Mouse (Mus musculus): ENCODE measurements around the gene Mmd2. TPM values are rescaled to one million over a fixed set of nuclear protein-coding genes. Genes with fewer than 3 reads are reported as not detected.

Mmd2 gene
- 18.7 and 22.0 TPM in 2 replicates for polyA plus RNA-seq (2015; fragmentation: Nextera tagmentation; extraction: Ambion mirVana)

- Histone ChIP-seq H3K4me2 (peak within 1 kb of the TSS; percentile 46), H3K4me3 (replicated peaks) (peak within 1 kb of the TSS; percentile 47), H3K9me3 (replicated peaks) (no peaks in the 10 kb centered on the region), H3K9ac (no peak within 1 kb of the TSS), H3K27me3 (peaks cover 47% of the 10 kb centered on the region), H3K27ac (replicated peaks) (no peak within 1 kb of the TSS; the same call in 1 of the 2 replicates), H3K4me1 (replicated peaks) (0 out of 2 replicates have a peak, but pooled peaks cover 6% of the 10 kb centered on the region), H3K36me3 (replicated peaks) (no peaks in the 10 kb centered on the region)
- WGBS (ENCODE audit: insufficient replicate concordance): 3% methylated on average over 42 of the region's 42 CpGs
- ATAC-seq (ENCODE audit: insufficient read depth): peak; percentile 39; the same call in 1 of the 2 replicates
Measured at GRCm38 (mm10) chr5:142608259-142608988, at the start of gene Mmd2. TSS of gene Mmd2 (minus strand) at chr5:142608800.

- Histone ChIP-seq H3K9me3 (replicated peaks) (no peaks in the 10 kb centered on the region), H3K27ac (replicated peaks) (peak overlapping the region; percentile 90), H3K36me3 (replicated peaks) (peaks cover 37% of the 10 kb centered on the region), H3K4me2 (peak overlapping the region; percentile 65), H3K4me3 (replicated peaks) (no peak overlapping the region), H3K27me3 (no peaks in the 10 kb centered on the region), H3K9ac (0 out of 2 replicates have a peak overlapping the region, but pooled peaks have one; percentile 25), H3K4me1 (replicated peaks) (peaks cover 66% of the 10 kb centered on the region)
- WGBS (ENCODE audit: insufficient replicate concordance): 73% methylated on average over 4 of the region's 4 CpGs
- no peak for ATAC-seq (ENCODE audit: insufficient read depth)
Measured at GRCm38 (mm10) chr5:142652266-142652665, 43.7 kb upstream of the Mmd2 start.

GRCm38 (mm10) chr5:142650794-142651497, 42.3 kb upstream of the Mmd2 start:
- Histone ChIP-seq H3K4me1 (replicated peaks) (peaks cover 75% of the 10 kb centered on the region), H3K9ac (peak overlapping the region; percentile 25; the same call in 1 of the 2 replicates), H3K4me3 (replicated peaks) (peak overlapping the region; percentile 24), H3K27me3 (no peaks in the 10 kb centered on the region), H3K36me3 (replicated peaks) (peaks cover 32% of the 10 kb centered on the region), H3K4me2 (peak overlapping the region; percentile 65), H3K27ac (replicated peaks) (peak overlapping the region; percentile 90), H3K9me3 (replicated peaks) (no peaks in the 10 kb centered on the region)
- 29% methylated on average over 6 of the region's 6 CpGs for WGBS (ENCODE audit: insufficient replicate concordance)
- ATAC-seq (ENCODE audit: insufficient read depth): peak; percentile 91

GRCm38 (mm10) chr5:142650390-142650789, 41.8 kb upstream of the Mmd2 start:
- peak overlapping the region; percentile 25 for H3K9ac ChIP-seq
- 24% methylated on average over 3 of the region's 3 CpGs for WGBS (ENCODE audit: insufficient replicate concordance)
- H3K4me1 ChIP-seq (replicated peaks): peaks cover 77% of the 10 kb centered on the region
- H3K27ac ChIP-seq (replicated peaks): peak overlapping the region; percentile 90
- H3K27me3 ChIP-seq: no peaks in the 10 kb centered on the region
- ATAC-seq (ENCODE audit: insufficient read depth): peak; percentile 32
- H3K9me3 ChIP-seq (replicated peaks): no peaks in the 10 kb centered on the region
- peak overlapping the region; percentile 65 for H3K4me2 ChIP-seq
- peaks cover 31% of the 10 kb centered on the region for H3K36me3 ChIP-seq (replicated peaks)
- H3K4me3 ChIP-seq (replicated peaks): peak overlapping the region; percentile 24

- Histone ChIP-seq H3K4me3 (replicated peaks) (no peak overlapping the region), H3K27me3 (no peaks in the 10 kb centered on the region), H3K9ac (peak overlapping the region; percentile 25; the same call in 1 of the 2 replicates), H3K4me2 (peak overlapping the region; percentile 65), H3K4me1 (replicated peaks) (peaks cover 77% of the 10 kb centered on the region), H3K27ac (replicated peaks) (peak overlapping the region; percentile 90), H3K9me3 (replicated peaks) (no peaks in the 10 kb centered on the region), H3K36me3 (replicated peaks) (peaks cover 29% of the 10 kb centered on the region)
- no peak for ATAC-seq (ENCODE audit: insufficient read depth)
- 67% methylated on average over 4 of the region's 4 CpGs for WGBS (ENCODE audit: insufficient replicate concordance)
Measured at GRCm38 (mm10) chr5:142649460-142650050, 41.0 kb upstream of the Mmd2 start.

- ATAC-seq (ENCODE audit: insufficient read depth): no peak
- Histone ChIP-seq H3K27me3 (no peaks in the 10 kb centered on the region), H3K4me1 (replicated peaks) (peaks cover 69% of the 10 kb centered on the region), H3K9me3 (replicated peaks) (no peaks in the 10 kb centered on the region), H3K9ac (no peak overlapping the region), H3K4me2 (peak overlapping the region; percentile 37; the same call in 1 of the 2 replicates), H3K27ac (replicated peaks) (peak overlapping the region; percentile 90), H3K36me3 (replicated peaks) (peaks cover 32% of the 10 kb centered on the region), H3K4me3 (replicated peaks) (no peak overlapping the region)
- WGBS (ENCODE audit: insufficient replicate concordance): 67% methylated on average over 7 of the region's 7 CpGs
Measured at GRCm38 (mm10) chr5:142648162-142648561, 39.6 kb upstream of the Mmd2 start.

- H3K27ac ChIP-seq (replicated peaks): no peak overlapping the region
- H3K4me1 ChIP-seq (replicated peaks): peaks cover 49% of the 10 kb centered on the region
- 83% methylated on average over 6 of the region's 6 CpGs for WGBS (ENCODE audit: insufficient replicate concordance)
Measured at GRCm38 (mm10) chr5:142641331-142642051, 32.9 kb upstream of the Mmd2 start.

GRCm38 (mm10) chr5:142640088-142640487, 31.5 kb upstream of the Mmd2 start:
- Histone ChIP-seq H3K4me3 (replicated peaks) (no peak overlapping the region), H3K4me1 (replicated peaks) (peaks cover 57% of the 10 kb centered on the region), H3K4me2 (no peak overlapping the region), H3K36me3 (replicated peaks) (peaks cover 94% of the 10 kb centered on the region), H3K27ac (replicated peaks) (no peak overlapping the region), H3K27me3 (no peaks in the 10 kb centered on the region), H3K9ac (no peak overlapping the region), H3K9me3 (replicated peaks) (no peaks in the 10 kb centered on the region)
- no peak for ATAC-seq (ENCODE audit: insufficient read depth)
- WGBS (ENCODE audit: insufficient replicate concordance): 86% methylated on average over 5 of the region's 5 CpGs

More at GRCm38 (mm10) chr5:142641331-142642051, 32.9 kb upstream of the Mmd2 start:
- H3K9ac ChIP-seq: no peak overlapping the region
- ATAC-seq (ENCODE audit: insufficient read depth): no peak
- H3K4me2 ChIP-seq: no peak overlapping the region
- H3K9me3 ChIP-seq (replicated peaks): no peaks in the 10 kb centered on the region
- H3K4me3 ChIP-seq (replicated peaks): no peak overlapping the region
- H3K36me3 ChIP-seq (replicated peaks): peaks cover 87% of the 10 kb centered on the region
- no peaks in the 10 kb centered on the region for H3K27me3 ChIP-seq

GRCm38 (mm10) chr5:142637823-142638222, 29.2 kb upstream of the Mmd2 start:
- peak overlapping the region; percentile 44 for H3K4me2 ChIP-seq

GRCm38 (mm10) chr5:142630224-142630623, 21.6 kb upstream of the Mmd2 start:
- Histone ChIP-seq H3K4me2 (peak overlapping the region; percentile 80), H3K27me3 (peaks cover 13% of the 10 kb centered on the region; the same call in 1 of the 2 replicates), H3K9me3 (replicated peaks) (no peaks in the 10 kb centered on the region), H3K9ac (peak overlapping the region; percentile 97), H3K4me3 (replicated peaks) (peak overlapping the region; percentile 99), H3K36me3 (replicated peaks) (peaks cover 42% of the 10 kb centered on the region), H3K27ac (replicated peaks) (peak overlapping the region; percentile 95), H3K4me1 (replicated peaks) (peaks cover 25% of the 10 kb centered on the region)
- WGBS (ENCODE audit: insufficient replicate concordance): 7% methylated on average over 6 of the region's 6 CpGs
- ATAC-seq (ENCODE audit: insufficient read depth): no peak

More at GRCm38 (mm10) chr5:142637823-142638222, 29.2 kb upstream of the Mmd2 start:
- Histone ChIP-seq H3K9ac (no peak overlapping the region), H3K4me1 (replicated peaks) (peaks cover 57% of the 10 kb centered on the region), H3K4me3 (replicated peaks) (no peak overlapping the region), H3K27me3 (no peaks in the 10 kb centered on the region), H3K27ac (replicated peaks) (peak overlapping the region; percentile 77), H3K36me3 (replicated peaks) (peaks cover 97% of the 10 kb centered on the region), H3K9me3 (replicated peaks) (no peaks in the 10 kb centered on the region)
- 32% methylated on average over 5 of the region's 5 CpGs for WGBS (ENCODE audit: insufficient replicate concordance)
- peak; percentile 97 for ATAC-seq (ENCODE audit: insufficient read depth)

All from liver, embryonic 15.5 days (tissue).